Mouse (Mus musculus): ENCODE measurements at regions not wholly inside any gene's neighbourhood (a gene's known extent, or its start where the extent isn't known, plus 50 kb on each side); places are given as distances from the start of the nearest gene placed in this dataset.

DNA sequence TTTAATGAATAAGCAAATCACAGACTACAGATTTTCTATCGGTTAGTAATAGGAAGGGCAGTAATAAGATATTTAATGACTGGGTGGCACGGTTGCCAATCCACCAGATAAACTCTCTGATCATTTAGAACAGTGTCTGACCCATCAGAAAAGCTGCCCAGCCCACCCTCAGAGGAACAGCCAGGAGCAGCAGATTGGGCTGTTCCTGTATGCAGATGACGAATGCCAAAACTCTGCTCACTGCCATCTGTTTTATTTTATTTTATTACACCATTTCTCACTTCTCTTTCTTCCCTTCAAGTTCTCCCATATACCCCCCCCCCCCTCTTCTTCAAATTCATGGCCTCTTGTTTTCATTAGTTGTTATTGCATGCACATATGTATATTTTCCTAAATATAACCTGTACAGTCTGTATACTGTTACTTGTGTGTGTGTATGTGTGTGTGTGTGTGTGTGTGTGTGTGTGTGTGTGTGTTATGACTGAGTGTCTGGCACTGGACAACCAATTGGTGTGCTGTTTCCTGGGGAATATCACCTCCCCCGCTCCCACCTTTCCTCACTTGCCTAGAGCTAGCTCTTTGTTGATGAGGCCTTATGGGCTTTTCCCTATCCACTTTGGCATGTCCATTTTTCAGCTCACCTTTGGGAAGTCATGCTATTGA lies 260.9 kb downstream of the Olfm4 start:
- no peak for TF ChIP-seq CTCF (IDR thresholded peaks at IDR 0.05; ENCODE audit: control insufficient read depth, insufficient read depth, low read length)
- TF ChIP-seq POLR2A (IDR thresholded peaks at IDR 0.05; ENCODE audit: borderline replicate concordance, control insufficient read depth, low read depth, low read length) = no peak

Data from bone marrow, adult 2 months (tissue).